Mouse (Mus musculus): ENCODE data around the gene Gcc2. TPM values are rescaled to one million over a fixed set of nuclear protein-coding genes. Genes with fewer than 3 reads are reported as not detected.

The Gcc2 gene
- total and polyA plus RNA-seq, 3 experiments: 15.4 to 19.6 (median 19.5) TPM

DNA sequence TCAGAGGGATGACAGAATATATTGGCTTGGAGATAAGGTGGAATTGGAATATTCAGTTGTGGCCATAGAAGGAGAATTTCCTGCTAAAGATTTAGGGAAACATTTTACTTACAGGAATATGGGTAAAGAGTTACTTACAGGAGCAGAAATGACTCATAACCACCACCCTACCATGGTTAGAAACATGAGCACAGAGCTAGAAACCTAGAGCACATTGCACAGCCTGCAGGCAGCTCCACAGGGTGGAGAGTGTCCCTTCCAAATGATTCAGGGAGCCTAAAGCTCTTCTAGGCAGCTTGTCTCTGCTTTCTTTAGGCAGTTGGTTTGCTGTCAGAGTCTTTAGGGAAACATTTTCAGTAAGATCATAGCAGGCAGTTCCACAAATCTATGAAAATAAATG, 76.4 kb downstream of the Gcc2 start:
- H3K4me3 ChIP-seq (replicated peaks in 1 of 3; ENCODE audit: low read depth in 2 of 3, low read length in 2 of 3, poor library complexity in 1 of 3): no peak overlapping the region
- H3K9me3 ChIP-seq (replicated peaks; ENCODE audit: low read length): no peaks in the 10 kb centered on the region
- H3K9ac ChIP-seq (ENCODE audit: insufficient read depth, low read depth): no peak overlapping the region
- H3K4me1 ChIP-seq (ENCODE audit: control insufficient read depth in 1 of 2, insufficient read depth in 2 of 2): peaks cover 2 to 33% of the 10 kb centered on the region in 2 experiments; a peak in 3 of 4 replicates
- no peak overlapping the region for H3K27ac ChIP-seq (ENCODE audit: insufficient read depth, low read depth)
- peaks cover 0 to 20% of the 10 kb centered on the region in 2 experiments for H3K36me3 ChIP-seq (replicated peaks in 1 of 2; ENCODE audit: control insufficient read depth in 1 of 2, insufficient read depth in 1 of 2, low read length in 1 of 2)
- TF ChIP-seq POLR2A (IDR thresholded peaks at IDR 0.05; ENCODE audit: low read depth, low read length): no peak
- no peak for TF ChIP-seq GABPA (IDR thresholded peaks at IDR 0.05; ENCODE audit: insufficient replicate concordance, low read depth, low read length)
- TF ChIP-seq SIN3A (IDR thresholded peaks at IDR 0.05; ENCODE audit: low read length): no peak
- no peak for TF ChIP-seq ZC3H11A (IDR thresholded peaks at IDR 0.05; ENCODE audit: low read depth, low read length)
- TF ChIP-seq JUND (conservative IDR thresholded peaks at IDR 0.05; ENCODE audit: low read depth, low read length): no peak
- no peak for TF ChIP-seq CHD1 (IDR thresholded peaks at IDR 0.05; ENCODE audit: low read depth, low read length)
- TF ChIP-seq SMC3 (IDR thresholded peaks at IDR 0.05; ENCODE audit: low read depth, low read length): no peak
- TF ChIP-seq EP300 (IDR thresholded peaks at IDR 0.05; ENCODE audit: low read length): no peak
- TF ChIP-seq ELF1 (IDR thresholded peaks at IDR 0.05; ENCODE audit: low read depth, low read length): no peak
- no peak for TF ChIP-seq BHLHE40 (IDR thresholded peaks at IDR 0.05; ENCODE audit: low read depth, low read length)
- TF ChIP-seq RAD21 (IDR thresholded peaks at IDR 0.05; ENCODE audit: low read depth, low read length): no peak
- no peak for TF ChIP-seq KAT2A (IDR thresholded peaks at IDR 0.05; ENCODE audit: insufficient replicate concordance, low read length)
- TF ChIP-seq MEF2A (IDR thresholded peaks at IDR 0.05; ENCODE audit: borderline replicate concordance, low read depth, low read length): no peak
- TF ChIP-seq NELFE (IDR thresholded peaks at IDR 0.05; ENCODE audit: low read depth, low read length): no peak
- TF ChIP-seq RCOR1 (conservative IDR thresholded peaks at IDR 0.05; ENCODE audit: low read depth, low read length): no peak
- no peak for TF ChIP-seq ZNF384 (IDR thresholded peaks at IDR 0.05; ENCODE audit: low read depth, low read length)
- no peak for TF ChIP-seq MYC (IDR thresholded peaks at IDR 0.05; ENCODE audit: low read depth, low read length)
- no peak for TF ChIP-seq JUN (IDR thresholded peaks at IDR 0.05; ENCODE audit: insufficient read depth, low read depth, low read length)
- no peaks in the 10 kb centered on the region for H3K27me3 ChIP-seq (replicated peaks)
- in situ Hi-C loops (cut with MboI; ENCODE audit: low pct_ligation_motif_present, low pct_unique_long_range_greater_than_20kb, low sequenced_read_pairs): no loop called here
- dilution Hi-C loops (cut with MboI; ENCODE audit: extremely low pct_ligation_motif_present, extremely low pct_unique_long_range_greater_than_20kb, low sequenced_read_pairs): no loop called here
- H3K4me2 ChIP-seq (ENCODE audit: insufficient read depth, low read depth, poor library complexity, severe bottlenecking): no peak overlapping the region
- no peak for DNase-seq (ENCODE audit: extremely low read depth)
- H3K79me2 ChIP-seq (replicated peaks; ENCODE audit: control insufficient read depth, extremely low read depth, insufficient read depth, poor library complexity, severe bottlenecking): peaks cover 14% of the 10 kb centered on the region

DNA sequence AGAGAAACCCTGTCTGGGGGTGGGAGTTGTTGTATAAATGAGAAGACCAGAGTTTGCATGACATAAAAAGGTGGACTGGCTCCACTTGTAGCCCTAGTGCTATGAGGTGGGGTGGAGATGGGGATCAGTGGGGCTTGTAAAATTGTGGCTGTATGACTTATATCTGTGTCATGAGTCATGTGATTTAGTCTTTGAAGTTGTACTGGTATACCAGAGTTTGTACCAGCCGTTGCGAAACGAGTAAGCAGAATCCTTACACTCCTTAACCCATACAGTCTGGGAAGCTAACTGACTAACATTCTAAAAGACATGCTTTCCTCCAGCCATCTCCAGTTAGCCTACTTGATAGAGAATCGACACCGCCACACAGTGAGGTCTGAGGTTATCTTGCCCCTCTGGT, 78.1 kb downstream of the Gcc2 start:
- Histone ChIP-seq H3K9ac (ENCODE audit: insufficient read depth, low read depth) (no peak overlapping the region), H3K4me2 (ENCODE audit: insufficient read depth, low read depth, poor library complexity, severe bottlenecking) (no peak overlapping the region), H3K9me3 (replicated peaks; ENCODE audit: low read length) (no peaks in the 10 kb centered on the region), H3K4me3 (replicated peaks in 1 of 3; ENCODE audit: low read depth in 2 of 3, low read length in 2 of 3, poor library complexity in 1 of 3) (no peak overlapping the region), H3K4me1 (ENCODE audit: control insufficient read depth in 1 of 2, insufficient read depth in 2 of 2) (peaks cover 2 to 24% of the 10 kb centered on the region in 2 experiments; a peak in 2 of 4 replicates), H3K27me3 (replicated peaks) (no peaks in the 10 kb centered on the region), H3K27ac (ENCODE audit: insufficient read depth, low read depth) (no peak overlapping the region), H3K36me3 (replicated peaks in 1 of 2; ENCODE audit: control insufficient read depth in 1 of 2, insufficient read depth in 1 of 2, low read length in 1 of 2) (peaks cover 0 to 25% of the 10 kb centered on the region in 2 experiments), H3K79me2 (replicated peaks; ENCODE audit: control insufficient read depth, extremely low read depth, insufficient read depth, poor library complexity, severe bottlenecking) (peaks cover 2% of the 10 kb centered on the region)
- dilution Hi-C loops (cut with MboI; ENCODE audit: extremely low pct_ligation_motif_present, extremely low pct_unique_long_range_greater_than_20kb, low sequenced_read_pairs) (no loop called here), in situ Hi-C loops (cut with MboI; ENCODE audit: low pct_ligation_motif_present, low pct_unique_long_range_greater_than_20kb, low sequenced_read_pairs) (no loop called here)
- TF ChIP-seq MXI1 (IDR thresholded peaks at IDR 0.05; ENCODE audit: low read depth, low read length) (no peak), MYC (IDR thresholded peaks at IDR 0.05; ENCODE audit: low read depth, low read length) (no peak), RCOR1 (conservative IDR thresholded peaks at IDR 0.05; ENCODE audit: low read depth, low read length) (no peak), MAZ (IDR thresholded peaks at IDR 0.05; ENCODE audit: low read depth, low read length) (no peak), MAX (IDR thresholded peaks at IDR 0.05; ENCODE audit: low read length) (no peak), USF2 (conservative IDR thresholded peaks at IDR 0.05; ENCODE audit: low read depth, low read length) (no peak), ZC3H11A (IDR thresholded peaks at IDR 0.05; ENCODE audit: low read depth, low read length) (no peak), ETS1 (conservative IDR thresholded peaks at IDR 0.05; ENCODE audit: low read depth, low read length) (no peak), MEF2A (IDR thresholded peaks at IDR 0.05; ENCODE audit: borderline replicate concordance, low read depth, low read length) (no peak), UBTF (IDR thresholded peaks at IDR 0.05; ENCODE audit: low read depth, low read length) (no peak), RAD21 (IDR thresholded peaks at IDR 0.05; ENCODE audit: low read depth, low read length) (no peak), KAT2A (IDR thresholded peaks at IDR 0.05; ENCODE audit: insufficient replicate concordance, low read length) (no peak), TBP (conservative IDR thresholded peaks at IDR 0.05; ENCODE audit: low read depth, low read length) (no peak), ELF1 (IDR thresholded peaks at IDR 0.05; ENCODE audit: low read depth, low read length) (no peak), POLR2AphosphoS2 (IDR thresholded peaks at IDR 0.05; ENCODE audit: low read depth, low read length) (no peak), ZNF384 (IDR thresholded peaks at IDR 0.05; ENCODE audit: low read depth, low read length) (no peak), ZMIZ1 (IDR thresholded peaks at IDR 0.05; ENCODE audit: low read depth, low read length) (no peak)
- no peak for DNase-seq (ENCODE audit: extremely low read depth)
